Mouse (Mus musculus): ENCODE results near the gene Rnf115.

Gene Rnf115

GRCm38 (mm10) chr3:96829856-96830255, 102.4 kb downstream of the Rnf115 start:
- in situ Hi-C loops (cut with MboI, MseI), result no loop called here

GRCm38 (mm10) chr3:96832930-96833329, 105.5 kb downstream of the Rnf115 start:
- in situ Hi-C loops (cut with MboI, MseI), result no loop called here

- in situ Hi-C loops (cut with MboI, MseI), result no loop called here
Observed at GRCm38 (mm10) chr3:96834587-96835348, 107.3 kb downstream of the Rnf115 start.

- in situ Hi-C loops (cut with MboI, MseI), result no loop called here
Observed at GRCm38 (mm10) chr3:96836414-96836813, 109.0 kb downstream of the Rnf115 start.

- in situ Hi-C loops (cut with MboI, MseI), result no loop called here
Observed at GRCm38 (mm10) chr3:96838996-96839645, 111.7 kb downstream of the Rnf115 start.
